Mouse (Mus musculus) lung, postnatal 36 days (tissue): ENCODE measurements around the gene 9530068E07Rik.
A peak's percentile ranks its signal among the peaks of the same experiment; 100 is the strongest.

Experiments used
- DNase-seq: peaks from one replicate; pipeline ENCODE4 v3.0.0; 2022; ENCODE audit warnings: mixed read lengths

The 9530068E07Rik gene

GRCm38 (mm10) chr11:52431594-52431993 lies 35.4 kb downstream of the 9530068E07Rik start:
- peak; percentile 43 for DNase-seq

DNA sequence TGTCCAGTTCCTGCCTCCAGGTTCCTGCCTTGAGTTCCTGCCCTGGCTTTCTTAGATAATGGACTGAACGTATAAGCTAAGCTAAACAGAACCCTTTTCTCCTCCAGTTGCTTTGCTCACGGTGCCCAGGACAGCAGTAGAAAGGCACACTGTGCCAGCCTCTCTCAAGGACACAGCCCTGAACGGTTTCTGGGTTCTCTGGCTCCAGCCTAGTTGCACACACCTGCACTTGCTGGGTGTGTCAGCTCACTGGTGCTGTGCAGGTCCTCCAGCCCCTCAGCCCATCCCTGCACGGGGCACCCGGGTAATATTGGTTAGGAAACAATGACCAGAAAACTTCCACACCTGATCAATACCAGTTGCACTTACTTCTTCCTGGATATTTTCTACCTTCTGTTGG lies 35.9 kb downstream of the 9530068E07Rik start:
- DNase-seq = no peak

GRCm38 (mm10) chr11:52433076-52433796 lies 37.0 kb downstream of the 9530068E07Rik start:
- peak; percentile 44 for DNase-seq

DNA sequence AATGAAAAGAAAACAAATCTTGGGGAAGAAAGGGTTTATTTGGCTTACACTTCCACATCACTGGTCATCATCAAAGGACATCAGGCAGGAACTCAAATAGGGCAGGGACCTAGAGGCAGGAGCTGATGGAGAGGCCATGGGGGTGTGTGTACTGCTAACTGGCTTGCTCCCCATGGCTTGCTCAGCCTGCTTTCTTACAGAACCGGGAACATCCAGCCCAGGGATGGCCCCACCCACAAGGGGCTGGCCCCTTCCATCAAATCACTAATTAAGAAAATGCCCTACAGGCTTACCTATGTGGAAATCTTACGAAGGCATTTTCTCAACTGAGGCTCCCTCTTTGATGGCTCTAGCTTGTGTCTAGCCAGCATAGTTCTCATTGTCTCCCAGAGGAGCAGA lies 37.6 kb downstream of the 9530068E07Rik start:
- DNase-seq = no peak

DNA sequence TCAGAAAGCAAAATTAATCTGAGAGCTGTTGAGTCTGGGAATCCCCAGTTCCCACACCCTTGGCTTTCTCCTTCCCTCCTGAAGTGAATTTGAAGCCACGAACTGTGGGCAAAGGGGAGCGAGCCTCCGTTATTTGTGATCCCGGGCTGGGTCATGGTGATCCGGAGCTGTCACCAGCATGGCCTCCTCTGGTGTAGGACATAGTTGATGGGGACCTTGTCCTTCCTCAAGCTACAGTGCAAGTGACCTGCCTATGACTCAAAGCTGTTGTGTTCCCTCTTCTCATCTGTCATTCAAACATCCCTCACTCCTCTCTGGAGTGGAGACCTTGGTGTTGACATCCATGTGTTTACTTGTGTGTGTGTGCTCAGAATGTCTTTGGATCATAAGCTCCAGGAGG lies 39.2 kb downstream of the 9530068E07Rik start:
- no peak for DNase-seq

GRCm38 (mm10) chr11:52437123-52437522 lies 40.9 kb downstream of the 9530068E07Rik start:
- peak; percentile 40 for DNase-seq

DNA sequence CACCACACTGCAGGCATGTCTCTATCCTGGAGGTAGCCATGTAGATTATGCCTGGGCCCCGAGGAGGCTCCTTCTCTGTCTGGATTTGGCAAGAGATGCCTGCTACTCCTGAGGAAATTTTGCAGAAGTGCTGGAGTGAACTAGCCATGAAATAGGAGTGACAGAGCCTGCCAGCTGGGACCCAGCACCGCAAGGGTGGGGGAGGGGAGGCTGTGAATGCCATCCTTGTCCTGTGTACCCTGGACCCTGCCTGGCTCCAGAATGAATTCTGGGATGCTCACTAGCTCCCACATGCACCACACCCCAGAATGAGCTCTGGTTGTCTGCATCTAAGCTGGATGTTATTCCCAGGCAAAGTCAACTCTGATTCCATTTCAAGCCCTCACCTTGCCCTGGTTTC lies 44.9 kb downstream of the 9530068E07Rik start:
- DNase-seq = no peak

GRCm38 (mm10) chr11:52447242-52447641 lies 51.0 kb downstream of the 9530068E07Rik start:
- peak; percentile 69 for DNase-seq

DNA sequence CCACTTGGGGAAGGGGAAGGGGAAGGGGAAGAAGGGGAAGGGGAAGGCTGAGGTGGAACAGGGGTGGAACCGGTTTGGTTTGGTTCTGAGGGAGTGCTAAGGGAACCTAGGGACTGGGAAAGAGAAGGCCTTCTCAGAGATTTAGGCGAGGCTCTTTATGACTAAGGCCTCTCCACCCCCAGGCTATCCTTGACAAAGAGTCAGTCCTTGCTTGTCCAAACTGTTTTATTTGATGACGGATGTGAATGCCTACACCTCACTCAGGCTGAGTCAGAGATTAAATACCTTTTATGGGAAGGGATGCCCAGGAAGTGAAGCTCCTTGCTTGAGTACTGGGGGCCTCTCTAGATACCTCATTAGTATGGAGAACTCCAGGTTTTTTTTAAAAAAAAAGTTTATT lies 52.8 kb downstream of the 9530068E07Rik start:
- no peak for DNase-seq

DNA sequence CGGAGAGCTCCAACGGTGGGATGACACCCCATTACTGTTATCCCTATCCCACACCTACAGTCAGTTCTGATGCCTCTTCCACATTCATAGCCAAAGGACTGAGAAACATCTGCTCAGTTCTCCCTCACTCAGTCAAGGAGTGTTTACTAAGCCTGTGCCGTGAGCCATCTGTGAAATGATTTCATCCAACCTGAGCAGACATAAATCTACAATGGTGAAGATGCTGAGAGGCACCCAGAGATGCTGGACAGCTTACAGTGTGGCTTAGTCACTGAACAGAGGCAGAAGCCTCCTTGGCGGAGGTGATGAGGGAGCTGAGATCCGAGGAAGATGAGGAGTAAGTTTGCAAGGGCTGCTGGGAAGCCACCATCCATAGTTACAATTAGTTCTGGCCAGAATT lies 62.1 kb downstream of the 9530068E07Rik start:
- no peak for DNase-seq
